In genomic region chr12:92775668-92776067, GRCm38 (mm10) we compare ENCODE assay signal across 15 mouse cellular contexts.
A peak's percentile ranks its signal among the peaks of the same experiment; 100 is the strongest.
DNase-seq lines count a peak whose midpoint lies in the region; ATAC-seq and TF ChIP-seq lines count a peak whose summit lies in the region.
"Had no signal": no experiment of that assay in that cellular context is flagged by ENCODE, and none has a peak within 500 bp of the region (broad histone marks: within the 10 kb centered on the region; RNA-seq: fewer than 3 reads in every experiment).

No protein-coding gene starts in this region.

- H3K9ac ChIP-seq in forebrain, postnatal 0 days = no peak overlapping the region
- H3K9ac ChIP-seq in forebrain, embryonic 15.5 days (replicated peaks) = no peak overlapping the region
- H3K9ac ChIP-seq in lung, embryonic 14.5 days = no peak overlapping the region
- H3K9ac ChIP-seq: embryonic facial prominence, embryonic 12.5 days; intestine, embryonic 15.5 days; limb, embryonic 15.5 days; lung, embryonic 15.5 days had no signal

- H3K27ac ChIP-seq in forebrain, postnatal 0 days (ENCODE audit: low read depth, low read length) = no peak overlapping the region
- no peak overlapping the region for H3K27ac ChIP-seq in forebrain, embryonic 15.5 days (replicated peaks)
- no peak overlapping the region for H3K27ac ChIP-seq in lung, embryonic 14.5 days (ENCODE audit: low read depth)
- H3K27ac ChIP-seq in bone marrow, adult 2 months (ENCODE audit: control insufficient read depth, insufficient read depth, low read depth, low read length, poor library complexity) = no peak overlapping the region
- H3K27ac ChIP-seq: embryonic facial prominence, embryonic 12.5 days; intestine, embryonic 15.5 days; limb, embryonic 15.5 days; lung, embryonic 15.5 days had no signal

- WGBS in forebrain, postnatal 0 days = 52% methylated on average over 5 of the region's 5 CpGs
- 69% methylated on average over 5 of the region's 5 CpGs for WGBS in forebrain, embryonic 15.5 days
- WGBS in lung, embryonic 14.5 days = 26% methylated on average over 5 of the region's 5 CpGs
- WGBS in bone marrow, adult 2 months = 37% methylated on average over 5 of the region's 5 CpGs

- ATAC-seq in forebrain, postnatal 0 days = no peak
- no peak for ATAC-seq in forebrain, embryonic 15.5 days (replicated peaks)
- no peak for ATAC-seq in lung, embryonic 14.5 days (ENCODE audit: insufficient read depth)
- ATAC-seq: intestine, embryonic 15.5 days had no signal

- H3K36me3 ChIP-seq in forebrain, postnatal 0 days (ENCODE audit: insufficient read depth) = no peaks in the 10 kb centered on the region; the same call in 1 of the 2 replicates
- H3K36me3 ChIP-seq in forebrain, embryonic 15.5 days = no peaks in the 10 kb centered on the region
- H3K36me3 ChIP-seq in lung, embryonic 14.5 days (ENCODE audit: insufficient read depth) = no peaks in the 10 kb centered on the region
- H3K36me3 ChIP-seq: embryonic facial prominence, embryonic 12.5 days; intestine, embryonic 15.5 days; limb, embryonic 15.5 days; lung, embryonic 15.5 days had no signal

- TF ChIP-seq CTCF in forebrain, postnatal 0 days (IDR thresholded peaks at IDR 0.05; ENCODE audit: low read depth) = peak; percentile 48
- TF ChIP-seq CTCF in lung, embryonic 14.5 days (IDR thresholded peaks at IDR 0.05; ENCODE audit: low read depth) = peak; percentile 21; the same call in 1 of the 2 replicates
- peak; percentile 34; the same call in 1 of the 2 replicates for TF ChIP-seq CTCF in bone marrow, adult 2 months (IDR thresholded peaks at IDR 0.05; ENCODE audit: control insufficient read depth, insufficient read depth, low read length)

- H3K4me1 ChIP-seq in forebrain, postnatal 0 days (ENCODE audit: insufficient read depth) = no peaks in the 10 kb centered on the region
- no peaks in the 10 kb centered on the region for H3K4me1 ChIP-seq in forebrain, embryonic 15.5 days
- no peaks in the 10 kb centered on the region for H3K4me1 ChIP-seq in lung, embryonic 14.5 days (ENCODE audit: insufficient read depth)
- no peaks in the 10 kb centered on the region for H3K4me1 ChIP-seq in bone marrow, adult 2 months (ENCODE audit: control insufficient read depth, insufficient read depth, low read length)
- H3K4me1 ChIP-seq: embryonic facial prominence, embryonic 12.5 days; intestine, embryonic 15.5 days; limb, embryonic 15.5 days; lung, embryonic 15.5 days had no signal

- H3K4me2 ChIP-seq in forebrain, postnatal 0 days (ENCODE audit: low read depth) = no peak overlapping the region
- no peak overlapping the region for H3K4me2 ChIP-seq in forebrain, embryonic 15.5 days (replicated peaks)
- H3K4me2 ChIP-seq in lung, embryonic 14.5 days = no peak overlapping the region
- H3K4me2 ChIP-seq: embryonic facial prominence, embryonic 12.5 days; intestine, embryonic 15.5 days; limb, embryonic 15.5 days; lung, embryonic 15.5 days had no signal

- DNase-seq in forebrain, postnatal 0 days = peak; percentile 34
- DNase-seq in lung, embryonic 14.5 days = peak; percentile 48
- no peak for DNase-seq in lung, postnatal 4 days
- peak; percentile 2 for DNase-seq in thymus, postnatal 25 days
- no peak for DNase-seq in ovary, adult 18-20 months (ENCODE audit: low spot score)
- DNase-seq: cerebellum, adult 18-20 months; gastrocnemius, postnatal 10 days; heart, postnatal 36 days; right cerebral cortex, postnatal 14 days had no signal

- TF ChIP-seq POLR2A in bone marrow, adult 2 months (IDR thresholded peaks at IDR 0.05; ENCODE audit: borderline replicate concordance, control insufficient read depth, low read depth, low read length) = no peak

- H3K27me3 ChIP-seq in forebrain, postnatal 0 days (ENCODE audit: insufficient read depth, low read length) = no peaks in the 10 kb centered on the region
- no peaks in the 10 kb centered on the region for H3K27me3 ChIP-seq in forebrain, embryonic 15.5 days
- no peaks in the 10 kb centered on the region for H3K27me3 ChIP-seq in lung, embryonic 14.5 days (ENCODE audit: insufficient read depth, low read length)
- H3K27me3 ChIP-seq: embryonic facial prominence, embryonic 12.5 days; intestine, embryonic 15.5 days; limb, embryonic 15.5 days; lung, embryonic 15.5 days had no signal

- H3K9me3 ChIP-seq in forebrain, postnatal 0 days (ENCODE audit: low read length) = peaks cover 3% of the 10 kb centered on the region; the same call in 1 of the 2 replicates
- H3K9me3 ChIP-seq in forebrain, embryonic 15.5 days = no peaks in the 10 kb centered on the region
- no peaks in the 10 kb centered on the region for H3K9me3 ChIP-seq in lung, embryonic 14.5 days (ENCODE audit: low read depth, low read length)
- H3K9me3 ChIP-seq: embryonic facial prominence, embryonic 12.5 days; intestine, embryonic 15.5 days; limb, embryonic 15.5 days; lung, embryonic 15.5 days had no signal

- H3K4me3 ChIP-seq in forebrain, postnatal 0 days (ENCODE audit: low read depth, low read length) = no peak overlapping the region
- H3K4me3 ChIP-seq in forebrain, embryonic 15.5 days = no peak overlapping the region
- no peak overlapping the region for H3K4me3 ChIP-seq in lung, embryonic 14.5 days (ENCODE audit: low read depth, low read length)
- H3K4me3 ChIP-seq in bone marrow, adult 2 months (replicated peaks; ENCODE audit: control insufficient read depth, low read depth, low read length) = no peak overlapping the region
- H3K4me3 ChIP-seq: embryonic facial prominence, embryonic 12.5 days; intestine, embryonic 15.5 days; limb, embryonic 15.5 days; lung, embryonic 15.5 days had no signal

Comparison
In these comparisons a context has a peak if more than half of its experiments do, and no peak if none do; other contexts are left out.
1. DNase-seq: peak in forebrain, postnatal 0 days (single experiment), lung, embryonic 14.5 days (single experiment) and thymus, postnatal 25 days (single experiment); none in lung, postnatal 4 days (0 of 2) and ovary, adult 18-20 months (single experiment).
2. Peak in every context shown above with its lines, with median percentiles within 50 percentile points of each other: CTCF ChIP-seq.